Mouse (Mus musculus) olfactory bulb, adult 2 months (tissue): ENCODE results near the gene Gle1.

Experiments used
- CTCF ChIP-seq: fragments of 200-500 bp; IDR thresholded peaks from 2 replicates; pipeline ENCODE4 v1.5.1; 2012; ENCODE audit warnings: low read depth, mild to moderate bottlenecking, low read length, moderate library complexity; ENCODE audit not compliant: insufficient read depth
- POLR2A ChIP-seq: fragments of 200-500 bp; IDR thresholded peaks from 2 replicates; pipeline ENCODE4 v1.6.1; 2012; ENCODE audit warnings: mild to moderate bottlenecking, low read depth, low read length, moderate library complexity; ENCODE audit not compliant: insufficient read depth

- TF ChIP-seq CTCF = no peak
- TF ChIP-seq POLR2A = no peak
These were observed 8.7 kb upstream of the Gle1 start for GRCm38 (mm10) chr2:29926542-29926941.
